Mouse (Mus musculus) ovary, postnatal 10 days (tissue): ENCODE data around the gene Vmn2r120.
"Not testable (repeated sequence)": the region's sequence is repeated elsewhere in the genome, so short reads cannot be mapped to it uniquely, and the experiment has no call there.

ENCODE experiments used
- DNase-seq: peaks from one replicate; pipeline ENCODE4 v3.0.0; 2022; ENCODE audit warnings: low spot score

Vmn2r120 gene

DNA sequence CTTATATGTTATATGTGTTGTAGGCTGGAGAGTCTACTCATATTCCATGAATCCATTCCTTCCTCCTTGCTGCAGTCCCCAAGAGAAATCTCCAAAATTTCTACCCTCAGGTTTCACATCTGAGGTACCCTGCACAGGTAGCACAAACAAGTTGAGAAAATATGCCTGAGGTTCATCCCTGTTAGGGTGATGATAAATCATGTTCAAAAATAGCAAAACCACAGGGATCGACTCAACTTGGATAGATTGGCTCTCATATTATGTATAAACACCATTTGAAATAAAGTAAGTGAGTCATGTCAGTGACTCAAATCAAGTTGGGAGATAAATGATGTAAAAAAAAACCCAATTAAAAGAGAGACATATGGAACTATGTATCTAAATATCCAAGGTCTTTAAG, at the start of gene Vmn2r120:
Vmn2r120 (minus strand) TSS at position 101 of the 400 bp plus-strand sequence.
- no peak for DNase-seq

DNA sequence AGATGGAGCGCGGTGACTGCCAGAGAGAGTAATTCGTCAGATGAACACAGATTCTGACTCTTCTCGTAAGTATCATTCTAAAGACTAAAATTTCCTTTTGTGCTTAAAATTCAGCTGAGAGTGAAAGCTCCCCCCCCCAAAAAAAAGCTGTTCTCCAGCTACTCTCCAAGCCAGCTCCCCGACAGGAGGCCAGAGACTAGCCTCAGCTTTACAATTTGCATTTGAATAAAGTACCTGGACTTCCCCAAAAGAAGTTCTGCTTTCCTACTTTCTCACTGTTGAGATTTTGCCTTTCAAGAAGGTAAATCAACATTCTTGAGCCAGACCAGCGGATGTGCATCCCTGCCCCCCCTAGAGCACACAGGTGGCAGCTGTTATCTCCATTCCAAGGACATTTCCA, 42.0 kb upstream of the Vmn2r120 start:
- not testable (repeated sequence) for DNase-seq

DNA sequence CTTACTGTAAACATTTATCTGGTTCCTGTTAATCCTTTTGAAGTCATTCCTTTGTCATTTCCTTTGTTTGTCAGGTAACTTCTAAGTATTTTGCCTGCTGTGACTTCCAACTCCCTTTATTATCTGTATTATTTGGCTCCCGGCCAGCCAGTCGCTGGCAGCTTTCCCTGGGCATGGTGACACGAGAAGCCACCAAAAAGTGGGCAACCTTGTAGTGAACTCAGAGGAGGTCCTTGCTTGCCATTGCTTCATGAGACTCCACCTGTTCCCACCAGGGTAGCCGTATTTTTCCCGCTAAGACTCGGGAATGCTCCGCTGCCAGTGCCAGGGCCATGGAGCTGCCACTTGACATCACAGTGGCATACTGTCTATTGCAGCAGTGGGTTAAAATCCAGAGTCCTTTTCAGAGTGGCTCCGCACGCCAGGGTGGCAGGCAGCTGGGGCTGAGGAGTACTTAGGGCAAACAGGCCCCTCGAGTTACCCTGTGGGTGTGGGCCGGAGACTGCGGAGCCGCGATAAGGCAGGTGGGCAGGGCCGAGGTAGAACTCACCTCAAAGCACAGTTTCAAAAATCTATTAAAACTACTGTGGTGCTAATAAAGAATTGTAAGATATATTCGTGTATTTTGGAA, 28.9 kb upstream of the Vmn2r120 start:
- DNase-seq: no peak
